Mouse (Mus musculus) forebrain, postnatal 0 days (tissue): ENCODE measurements at regions not wholly inside any gene's neighbourhood (a gene's known extent, or its start where the extent isn't known, plus 50 kb on each side); places are given as distances from the start of the nearest gene placed in this dataset.

Source experiments
- ATAC-seq: fragments of 200-750 bp; cut with Nextera tagmentation; 2 replicates; pipeline ENCODE4 v1.8.0; 2017; ENCODE audit warnings: mild to moderate bottlenecking, moderate library complexity
- DNase-seq: peaks from one replicate; pipeline ENCODE4 v3.0.0-alpha.2; 2015
- H3K27ac ChIP-seq: fragments of 300-500 bp; sonication (generic); 2 replicates; pipeline ENCODE4 v1.5.1; 2014; ENCODE audit warnings: low read depth, mild to moderate bottlenecking, antibody characterized with exemption, low read length, moderate library complexity, mixed read lengths
- H3K27me3 ChIP-seq: fragments of 300-500 bp; sonication (generic); 2 replicates; pipeline ENCODE4 v1.6.1; 2014; ENCODE audit warnings: mild to moderate bottlenecking, low read length, mixed read lengths; ENCODE audit not compliant: insufficient read depth
- H3K36me3 ChIP-seq: fragments of 300-500 bp; sonication (generic); 2 replicates; pipeline ENCODE4 v1.6.1; 2014; ENCODE audit warnings: mild to moderate bottlenecking, moderate library complexity; ENCODE audit not compliant: insufficient read depth
- H3K4me1 ChIP-seq: fragments of 300-500 bp; sonication (generic); 2 replicates; pipeline ENCODE4 v1.6.1; 2014; ENCODE audit warnings: antibody characterized with exemption; ENCODE audit not compliant: insufficient read depth
- H3K4me2 ChIP-seq: fragments of 300-500 bp; sonication (generic); 2 replicates; pipeline ENCODE4 v1.6.1; 2014; ENCODE audit warnings: low read depth, mild to moderate bottlenecking, moderate library complexity
- H3K4me3 ChIP-seq: fragments of 300-500 bp; sonication (generic); 2 replicates; pipeline ENCODE4 v1.5.1; 2014; ENCODE audit warnings: low read depth, low read length, mixed read lengths
- H3K9ac ChIP-seq: fragments of 300-500 bp; sonication (generic); 2 replicates; pipeline ENCODE4 v1.6.1; 2014; ENCODE audit warnings: mild to moderate bottlenecking
- H3K9me3 ChIP-seq: fragments of 300-500 bp; sonication (generic); 2 replicates; pipeline ENCODE4 v1.6.1; 2016; ENCODE audit warnings: low read length
- CTCF ChIP-seq: sonication (generic); IDR thresholded peaks from 2 replicates; pipeline ENCODE4 v1.5.1; 2016; ENCODE audit warnings: antibody characterized with exemption, control low read depth, low read depth
- WGBS: fragments of 180-500 bp; shearing (Covaris S2); extraction: QIAGEN DNeasy Blood & Tissue Kit; methylation state at CpG from one replicate; pipeline ENCODE4 v1.1.7; 2014; 5-methylcytosine and 5-hydroxymethylcytosine counted together

DNA sequence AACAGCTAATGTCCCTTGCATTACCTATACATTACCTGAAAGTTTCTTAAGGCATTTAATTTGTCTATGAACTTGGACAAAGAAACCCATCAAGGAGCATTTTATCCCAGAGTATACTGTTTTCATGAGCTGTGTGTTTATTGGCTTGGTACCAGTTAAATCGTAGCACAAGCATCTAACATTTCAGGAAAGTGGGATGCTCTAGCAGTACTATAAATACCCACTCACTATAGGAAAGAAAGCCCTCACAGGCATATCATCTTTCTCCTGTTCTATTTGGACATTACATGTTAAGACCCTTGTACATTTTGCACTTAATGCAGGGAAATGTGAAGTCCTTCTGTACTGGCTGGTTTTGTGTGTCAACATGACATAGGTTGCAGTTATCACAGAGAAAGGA lies 163.9 kb downstream of the Ptprc start:
- no peak overlapping the region for H3K4me3 ChIP-seq
- no peak overlapping the region for H3K4me2 ChIP-seq
- no peak overlapping the region for H3K9ac ChIP-seq
- H3K27me3 ChIP-seq = no peaks in the 10 kb centered on the region
- no peak for ATAC-seq
- no peaks in the 10 kb centered on the region for H3K36me3 ChIP-seq
- no peak for DNase-seq
- WGBS = 47% methylated on average over 1 of the region's 1 CpGs
- no peak overlapping the region for H3K27ac ChIP-seq
- H3K9me3 ChIP-seq = no peaks in the 10 kb centered on the region
- H3K4me1 ChIP-seq = no peaks in the 10 kb centered on the region
- no peak for TF ChIP-seq CTCF

DNA sequence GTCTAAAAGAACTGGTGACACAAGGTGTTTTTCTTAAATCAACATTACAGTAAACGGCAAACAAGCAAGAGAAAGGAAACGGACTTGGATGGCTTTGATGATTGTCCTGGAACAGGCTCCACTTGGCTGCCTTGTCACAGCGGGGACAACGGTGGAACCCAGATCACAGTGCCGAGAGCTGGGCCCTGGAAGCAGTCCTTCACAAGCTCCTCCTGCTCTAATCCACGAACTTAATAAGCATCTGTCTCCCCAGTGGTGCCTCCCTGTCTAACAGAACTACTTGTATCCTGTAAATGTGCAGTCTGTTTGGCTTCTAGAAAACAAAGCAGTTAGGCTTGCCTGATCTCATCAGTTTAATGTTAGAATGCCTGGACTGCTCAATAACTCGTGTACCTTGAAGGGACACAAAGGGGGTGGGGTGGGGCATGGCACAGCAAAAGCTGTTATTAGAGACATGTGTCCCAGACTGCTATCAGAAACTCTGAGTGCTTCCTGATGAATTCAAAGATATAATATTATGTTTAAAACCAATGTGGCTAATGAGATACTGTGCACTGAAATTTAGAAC lies 164.5 kb downstream of the Ptprc start:
- no peak overlapping the region for H3K4me3 ChIP-seq
- no peaks in the 10 kb centered on the region for H3K4me1 ChIP-seq
- 46% methylated on average over 7 of the region's 7 CpGs for WGBS
- no peak for ATAC-seq
- no peaks in the 10 kb centered on the region for H3K27me3 ChIP-seq
- no peak for DNase-seq
- H3K27ac ChIP-seq = no peak overlapping the region
- no peaks in the 10 kb centered on the region for H3K9me3 ChIP-seq
- TF ChIP-seq CTCF = no peak
- H3K4me2 ChIP-seq = no peak overlapping the region
- no peak overlapping the region for H3K9ac ChIP-seq
- H3K36me3 ChIP-seq = no peaks in the 10 kb centered on the region

DNA sequence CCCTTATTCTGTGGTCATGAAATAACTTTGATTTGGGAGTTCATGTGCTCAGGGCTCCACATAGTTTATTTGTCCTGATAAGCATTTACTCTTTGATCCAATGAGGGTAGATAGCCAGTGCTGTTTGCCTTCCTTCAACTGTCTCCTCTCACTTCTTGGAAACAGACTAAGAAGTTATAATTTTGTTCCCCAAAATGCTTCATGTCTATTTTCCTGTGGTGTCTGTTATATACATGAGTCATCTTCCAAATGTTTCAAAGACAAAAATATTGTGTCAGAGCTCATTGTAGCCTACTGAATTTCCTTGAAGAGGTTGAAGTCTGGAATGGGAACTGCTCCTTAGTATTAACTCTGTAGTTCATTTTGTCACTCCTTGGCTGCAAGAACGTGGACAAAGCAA lies 168.7 kb downstream of the Ptprc start:
- Histone ChIP-seq H3K4me2 (no peak overlapping the region), H3K27ac (no peak overlapping the region), H3K27me3 (no peaks in the 10 kb centered on the region), H3K4me1 (no peaks in the 10 kb centered on the region), H3K4me3 (no peak overlapping the region), H3K36me3 (no peaks in the 10 kb centered on the region), H3K9me3 (no peaks in the 10 kb centered on the region), H3K9ac (no peak overlapping the region)
- ATAC-seq (no peak), DNase-seq (no peak)
- no peak for TF ChIP-seq CTCF
- 71% methylated on average over 1 of the region's 1 CpGs for WGBS

GRCm38 (mm10) chr1:138004319-138004718 lies 171.2 kb downstream of the Ptprc start:
- no peaks in the 10 kb centered on the region for H3K36me3 ChIP-seq
- no peak for ATAC-seq
- no peaks in the 10 kb centered on the region for H3K9me3 ChIP-seq
- no peak overlapping the region for H3K4me3 ChIP-seq
- TF ChIP-seq CTCF = no peak
- H3K27ac ChIP-seq = no peak overlapping the region
- H3K4me2 ChIP-seq = no peak overlapping the region
- WGBS = 59% methylated on average over 2 of the region's 2 CpGs
- no peak overlapping the region for H3K9ac ChIP-seq
- no peak for DNase-seq
- no peaks in the 10 kb centered on the region for H3K4me1 ChIP-seq
- H3K27me3 ChIP-seq = no peaks in the 10 kb centered on the region

GRCm38 (mm10) chr1:137999268-137999900 lies 176.1 kb downstream of the Ptprc start:
- Histone ChIP-seq H3K4me1 (no peaks in the 10 kb centered on the region), H3K4me3 (no peak overlapping the region), H3K4me2 (no peak overlapping the region), H3K9ac (no peak overlapping the region), H3K9me3 (no peaks in the 10 kb centered on the region), H3K27me3 (no peaks in the 10 kb centered on the region), H3K36me3 (no peaks in the 10 kb centered on the region), H3K27ac (no peak overlapping the region)
- DNase-seq (no peak), ATAC-seq (no peak)
- no peak for TF ChIP-seq CTCF
- 63% methylated on average over 3 of the region's 3 CpGs for WGBS

DNA sequence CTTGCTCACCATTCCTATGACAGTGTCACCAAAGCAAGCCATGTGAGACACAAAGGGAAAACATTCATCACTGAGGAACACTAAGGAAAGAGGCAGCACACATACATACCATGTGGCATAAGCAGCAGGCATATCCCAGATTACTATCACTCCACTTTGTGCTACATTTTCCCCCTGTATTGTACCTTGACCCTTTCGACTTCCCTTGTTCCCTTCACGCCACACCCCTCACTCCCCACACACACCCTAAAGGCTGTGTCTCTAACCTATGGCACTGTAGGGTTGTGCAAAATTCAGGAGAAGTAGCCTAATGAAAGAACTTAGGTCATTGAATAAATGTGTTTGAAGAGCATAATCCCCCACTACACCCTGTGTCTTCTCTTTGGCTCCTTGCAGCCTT lies 179.5 kb downstream of the Ptprc start:
- Histone ChIP-seq H3K4me3 (no peak overlapping the region), H3K9me3 (no peaks in the 10 kb centered on the region), H3K4me2 (no peak overlapping the region), H3K9ac (no peak overlapping the region), H3K27me3 (no peaks in the 10 kb centered on the region), H3K36me3 (no peaks in the 10 kb centered on the region), H3K27ac (no peak overlapping the region), H3K4me1 (no peaks in the 10 kb centered on the region)
- DNase-seq (no peak), ATAC-seq (no peak)
- 87% methylated on average over 2 of the region's 2 CpGs for WGBS
- no peak for TF ChIP-seq CTCF

DNA sequence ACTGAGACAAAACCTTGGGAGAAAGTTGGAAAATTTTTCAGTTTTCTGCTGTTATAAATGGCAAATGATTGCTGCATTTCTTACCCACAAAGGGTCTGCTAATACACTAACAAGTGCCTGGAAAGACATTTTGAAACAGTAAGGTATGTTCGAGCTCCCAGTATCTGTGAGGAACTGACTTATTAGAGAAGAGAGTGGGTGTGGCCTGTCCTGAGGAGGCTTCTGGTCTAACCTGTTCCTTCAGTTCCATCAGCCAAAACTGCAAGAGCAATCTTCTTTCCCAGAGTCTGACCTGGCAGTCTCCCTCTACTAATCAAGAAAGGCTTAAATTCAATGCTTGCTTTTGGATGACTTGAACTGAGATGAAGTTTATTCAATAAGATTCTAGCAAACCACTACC lies 183.6 kb downstream of the Ptprc start:
- H3K9me3 ChIP-seq = no peaks in the 10 kb centered on the region
- no peak for TF ChIP-seq CTCF
- H3K4me2 ChIP-seq = no peak overlapping the region
- ATAC-seq = no peak
- no peak for DNase-seq
- 93% methylated on average over 1 of the region's 1 CpGs for WGBS
- no peaks in the 10 kb centered on the region for H3K4me1 ChIP-seq
- H3K36me3 ChIP-seq = no peaks in the 10 kb centered on the region
- H3K9ac ChIP-seq = no peak overlapping the region
- no peaks in the 10 kb centered on the region for H3K27me3 ChIP-seq
- H3K27ac ChIP-seq = no peak overlapping the region
- H3K4me3 ChIP-seq = no peak overlapping the region
